Mouse (Mus musculus) forebrain, embryonic 12.5 days (tissue): ENCODE results near the gene Polrmt. TPM values are rescaled to one million over a fixed set of nuclear protein-coding genes. Genes with fewer than 3 reads are reported as not detected.

Experiments used
- ATAC-seq: fragments of 200-750 bp; cut with Nextera tagmentation; 2 replicates; pipeline ENCODE4 v1.8.0; 2017; ENCODE audit warnings: moderate TSS enrichment; ENCODE audit not compliant: low FRiP score
- H3K27ac ChIP-seq: fragments of 300-500 bp; sonication (generic); 2 replicates; pipeline ENCODE4 v1.5.1; 2016; ENCODE audit warnings: mild to moderate bottlenecking
- H3K27me3 ChIP-seq: fragments of 300-500 bp; sonication (generic); 2 replicates; pipeline ENCODE4 v1.6.1; 2016; ENCODE audit warnings: mild to moderate bottlenecking
- H3K36me3 ChIP-seq: fragments of 300-500 bp; sonication (generic); replicated peaks from 2 replicates; pipeline ENCODE4 v1.6.1; 2016; ENCODE audit warnings: mild to moderate bottlenecking
- H3K4me1 ChIP-seq: fragments of 300-500 bp; sonication (generic); 2 replicates; pipeline ENCODE4 v1.6.1; 2016
- H3K4me2 ChIP-seq: fragments of 300-500 bp; sonication (generic); 2 replicates; pipeline ENCODE4 v1.6.1; 2016; ENCODE audit warnings: mild to moderate bottlenecking, moderate library complexity
- H3K4me3 ChIP-seq: fragments of 300-500 bp; sonication (generic); replicated peaks from 2 replicates; pipeline ENCODE4 v1.5.1; 2016; ENCODE audit warnings: mild to moderate bottlenecking
- H3K9ac ChIP-seq: fragments of 300-500 bp; sonication (generic); 2 replicates; pipeline ENCODE4 v1.6.1; 2016; ENCODE audit warnings: mild to moderate bottlenecking
- H3K9me3 ChIP-seq: fragments of 300-500 bp; sonication (generic); 2 replicates; pipeline ENCODE4 v1.6.1; 2016
- WGBS: fragments of 180-500 bp; shearing (Covaris S2); methylation state at CpG from one replicate; pipeline ENCODE4 v1.1.7; 2016; 5-methylcytosine and 5-hydroxymethylcytosine counted together
- polyA plus RNA-seq: library from polyadenylated mRNA; unstranded; fragments of >200 nt; fragmentation: Nextera tagmentation; extraction: Ambion mirVana; gene quantifications from 2 replicates; pipeline ENCODE4 v1.2.1, GENCODE M21; 2016

Gene Polrmt
- polyA plus RNA-seq, 1 experiment from 2014 or later: 43.7 TPM

DNA sequence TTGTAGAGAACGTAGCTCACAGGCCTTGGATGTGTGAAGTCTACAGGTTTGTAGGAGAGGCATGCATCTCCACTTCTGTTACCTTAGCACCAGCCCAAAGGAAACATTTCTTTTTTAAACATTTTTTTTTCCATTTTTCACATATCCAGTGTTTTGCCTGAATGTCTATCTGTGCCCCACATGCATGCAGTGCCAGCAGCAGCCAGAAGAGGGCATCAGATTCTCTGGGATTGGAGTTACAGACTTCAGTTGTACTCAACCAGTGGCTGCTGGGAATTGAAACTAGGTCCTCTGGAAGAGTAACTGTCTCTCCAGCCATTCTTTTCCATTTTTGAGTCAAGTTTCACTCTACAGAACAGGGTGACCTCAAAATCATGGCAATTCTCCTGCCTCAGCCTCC lies 13.9 kb downstream of the Polrmt start:
- no peak overlapping the region for H3K9ac ChIP-seq
- no peak overlapping the region for H3K27ac ChIP-seq
- 0 out of 2 replicates have a peak, but pooled peaks cover 7% of the 10 kb centered on the region for H3K9me3 ChIP-seq
- no peak for ATAC-seq
- no peak overlapping the region for H3K4me2 ChIP-seq
- peaks cover 19% of the 10 kb centered on the region for H3K27me3 ChIP-seq
- peaks cover 42% of the 10 kb centered on the region for H3K36me3 ChIP-seq
- 100% methylated on average over 1 of the region's 1 CpGs for WGBS
- no peak overlapping the region for H3K4me3 ChIP-seq
- peaks cover 7% of the 10 kb centered on the region; the same call in 1 of the 2 replicates for H3K4me1 ChIP-seq

DNA sequence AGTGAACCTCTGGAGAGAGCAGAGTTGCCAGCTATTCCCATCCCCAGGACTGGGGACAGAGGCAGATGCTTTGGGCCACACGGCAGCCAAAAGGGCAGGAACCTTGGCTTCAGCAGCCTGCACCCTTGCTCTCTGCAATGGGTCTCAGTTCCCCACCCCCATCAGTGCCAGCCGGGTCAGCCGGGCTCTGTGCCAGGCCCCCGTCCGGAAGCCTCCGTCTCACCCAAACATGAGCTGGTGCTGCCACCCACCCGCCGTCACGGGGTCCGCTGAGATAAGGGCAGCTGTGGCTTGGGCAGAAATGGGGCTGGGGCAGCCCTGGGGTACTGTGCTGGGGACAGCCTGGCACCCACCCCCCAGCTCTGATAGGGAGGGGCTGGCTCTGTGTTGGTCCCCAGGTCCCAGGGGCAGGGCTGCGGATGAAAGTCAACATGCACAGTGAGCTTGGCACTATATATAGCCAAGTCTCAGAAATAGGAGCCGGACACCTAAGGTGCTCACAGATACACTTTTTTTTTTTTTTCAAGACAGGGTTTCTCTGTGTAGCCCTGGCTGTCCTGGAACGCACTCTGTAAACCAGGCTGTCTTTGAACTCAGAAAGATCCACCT lies 16.9 kb downstream of the Polrmt start:
- Histone ChIP-seq H3K27me3 (no peaks in the 10 kb centered on the region), H3K4me2 (no peak overlapping the region), H3K27ac (no peak overlapping the region), H3K36me3 (peaks cover 13% of the 10 kb centered on the region), H3K4me1 (no peaks in the 10 kb centered on the region), H3K4me3 (no peak overlapping the region), H3K9ac (no peak overlapping the region), H3K9me3 (0 out of 2 replicates have a peak, but pooled peaks cover 4% of the 10 kb centered on the region)
- 87% methylated on average over 13 of the region's 13 CpGs for WGBS
- no peak for ATAC-seq

DNA sequence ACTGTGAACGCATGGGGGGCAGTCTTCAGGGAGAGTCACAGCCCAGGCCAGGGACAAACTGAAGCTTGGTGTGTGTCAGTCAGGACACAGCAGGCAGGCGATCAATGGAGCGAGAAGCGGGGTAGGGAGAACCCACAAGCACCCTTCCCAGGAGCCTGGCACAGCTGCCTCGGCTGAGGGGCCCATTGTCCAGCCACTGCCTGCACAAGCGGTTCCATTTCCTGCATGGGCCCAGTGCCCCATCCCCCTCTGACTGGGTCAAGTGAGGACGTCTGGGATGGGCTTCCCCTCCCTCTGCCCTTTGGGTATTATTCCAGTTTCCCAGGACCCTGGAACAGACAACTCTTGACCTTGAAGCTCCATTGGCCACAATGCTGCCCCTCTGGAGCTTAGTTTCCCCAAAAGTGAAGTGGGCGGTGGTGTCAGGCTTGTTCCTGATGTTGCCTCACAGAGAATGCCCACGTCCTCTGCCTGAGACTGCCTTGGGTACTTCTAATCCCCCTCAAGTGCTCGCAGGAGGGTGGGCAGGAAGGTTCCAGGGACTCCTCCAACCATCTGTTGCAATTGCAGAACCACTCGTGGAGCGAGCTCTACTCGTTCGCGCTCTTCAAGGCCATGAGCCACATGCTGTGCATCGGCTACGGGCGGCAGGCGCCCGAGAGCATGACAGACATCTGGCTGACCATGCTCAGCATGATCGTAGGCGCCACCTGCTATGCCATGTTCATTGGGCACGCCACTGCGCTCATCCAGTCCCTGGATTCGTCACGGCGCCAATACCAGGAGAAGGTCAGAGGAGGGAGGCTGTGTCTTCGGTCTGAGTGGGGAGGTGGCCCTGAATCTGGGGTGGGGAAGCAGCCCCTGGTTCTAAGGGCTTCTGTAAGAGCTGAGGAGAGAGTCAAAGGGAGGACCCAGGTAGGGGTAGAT lies 17.8 kb downstream of the Polrmt start:
- no peak overlapping the region for H3K27ac ChIP-seq
- no peak overlapping the region for H3K9ac ChIP-seq
- no peak overlapping the region for H3K4me3 ChIP-seq
- no peak overlapping the region for H3K4me2 ChIP-seq
- H3K9me3 ChIP-seq: 0 out of 2 replicates have a peak, but pooled peaks cover 4% of the 10 kb centered on the region
- no peaks in the 10 kb centered on the region for H3K27me3 ChIP-seq
- no peak for ATAC-seq
- WGBS: 78% methylated on average over 28 of the region's 28 CpGs
- H3K36me3 ChIP-seq: peaks cover 6% of the 10 kb centered on the region; the same call in 1 of the 2 replicates
- no peaks in the 10 kb centered on the region for H3K4me1 ChIP-seq

DNA sequence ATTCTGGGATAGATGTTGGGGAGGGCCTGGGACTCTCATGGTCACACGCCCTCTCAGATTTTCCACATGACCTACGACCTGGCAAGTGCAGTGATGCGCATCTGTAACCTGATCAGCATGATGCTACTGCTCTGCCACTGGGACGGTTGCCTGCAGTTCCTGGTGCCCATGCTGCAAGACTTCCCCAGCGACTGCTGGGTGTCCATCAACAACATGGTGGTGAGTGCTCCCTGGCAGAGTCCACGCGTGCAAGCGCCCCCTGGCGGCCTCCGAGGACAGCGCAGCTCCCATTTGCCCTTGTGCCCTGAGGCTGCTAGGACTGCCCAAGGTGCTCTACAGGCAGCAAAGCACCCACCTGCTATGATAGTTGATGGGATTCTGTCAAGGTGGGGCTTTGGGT lies 20.3 kb downstream of the Polrmt start:
- no peaks in the 10 kb centered on the region for H3K4me1 ChIP-seq
- no peak overlapping the region for H3K9ac ChIP-seq
- peaks cover 3% of the 10 kb centered on the region; the same call in 1 of the 2 replicates for H3K27me3 ChIP-seq
- H3K4me2 ChIP-seq: no peak overlapping the region
- no peak for ATAC-seq
- H3K4me3 ChIP-seq: no peak overlapping the region
- no peaks in the 10 kb centered on the region for H3K36me3 ChIP-seq
- H3K9me3 ChIP-seq: no peaks in the 10 kb centered on the region
- no peak overlapping the region for H3K27ac ChIP-seq
- WGBS: 34% methylated on average over 11 of the region's 11 CpGs

DNA sequence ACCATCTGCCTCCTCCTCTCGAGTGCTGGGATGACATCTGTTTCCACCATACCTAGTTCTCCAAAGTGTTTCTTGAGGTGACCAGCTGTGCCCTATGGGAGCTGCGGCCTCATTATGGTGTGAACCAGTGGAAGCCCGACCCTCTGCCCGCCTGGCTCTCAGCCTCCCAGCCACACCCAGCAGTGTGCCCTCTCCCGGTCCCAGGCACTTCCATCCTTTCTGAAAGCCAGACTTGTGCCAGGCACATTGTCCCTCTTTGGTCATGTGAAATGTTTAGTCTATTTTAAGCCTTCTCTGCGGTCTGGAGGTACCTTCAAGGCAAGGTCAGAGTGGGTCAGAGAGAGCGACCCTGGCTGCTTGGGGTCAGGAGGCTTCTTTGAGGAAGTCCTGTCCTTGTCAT lies 22.7 kb downstream of the Polrmt start:
- 91% methylated on average over 7 of the region's 7 CpGs for WGBS
- no peaks in the 10 kb centered on the region for H3K36me3 ChIP-seq
- H3K4me1 ChIP-seq: no peaks in the 10 kb centered on the region
- H3K9me3 ChIP-seq: no peaks in the 10 kb centered on the region
- H3K27me3 ChIP-seq: peaks cover 25% of the 10 kb centered on the region
- no peak overlapping the region for H3K4me3 ChIP-seq
- H3K27ac ChIP-seq: no peak overlapping the region
- no peak overlapping the region for H3K9ac ChIP-seq
- ATAC-seq: no peak
- H3K4me2 ChIP-seq: no peak overlapping the region

DNA sequence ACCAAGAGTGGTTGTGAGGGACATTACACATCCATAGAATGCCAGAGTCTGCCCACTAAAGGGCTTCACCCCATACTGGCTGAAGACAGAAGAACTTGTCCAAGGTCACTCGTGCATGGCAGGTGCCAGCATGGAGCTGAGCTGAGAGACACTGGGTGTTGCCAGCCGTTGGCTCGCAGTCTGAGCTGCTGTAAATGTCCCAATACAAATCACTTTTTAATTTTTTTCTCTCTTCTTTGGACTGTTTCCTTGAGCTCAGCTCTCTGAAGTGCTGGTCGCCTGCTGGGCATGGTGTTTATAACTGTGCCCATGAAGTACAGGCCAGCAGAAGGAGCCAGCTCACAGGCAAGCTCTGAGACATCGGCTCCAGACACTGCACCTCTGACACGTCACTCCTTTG lies 23.3 kb downstream of the Polrmt start:
- H3K27ac ChIP-seq: no peak overlapping the region
- no peak overlapping the region for H3K4me3 ChIP-seq
- WGBS: 67% methylated on average over 6 of the region's 6 CpGs
- H3K4me2 ChIP-seq: no peak overlapping the region
- H3K9ac ChIP-seq: no peak overlapping the region
- H3K27me3 ChIP-seq: peaks cover 32% of the 10 kb centered on the region
- ATAC-seq: no peak
- H3K9me3 ChIP-seq: no peaks in the 10 kb centered on the region
- H3K4me1 ChIP-seq: 0 out of 2 replicates have a peak, but pooled peaks cover under 1% of the 10 kb centered on the region
- H3K36me3 ChIP-seq: no peaks in the 10 kb centered on the region

DNA sequence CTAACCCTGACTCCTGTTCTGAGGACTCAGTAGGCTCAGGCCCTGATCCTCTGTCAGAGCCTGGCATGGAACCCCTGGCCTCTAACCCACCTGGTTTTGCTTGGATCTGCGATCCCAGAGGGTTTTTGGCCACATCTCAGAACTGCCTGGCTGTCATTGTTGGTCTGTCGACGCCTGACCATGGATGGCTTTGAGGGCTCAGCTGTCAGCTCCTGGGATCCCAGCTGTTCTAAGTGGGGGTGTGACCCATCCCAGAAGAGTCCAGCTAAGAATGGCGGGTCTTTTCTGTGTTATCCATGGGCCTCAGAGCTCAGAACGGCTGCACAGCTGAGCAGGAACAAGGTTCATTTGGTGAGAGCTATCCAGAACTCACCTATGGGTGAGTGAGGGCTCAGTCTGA lies 25.3 kb downstream of the Polrmt start:
- H3K4me3 ChIP-seq: no peak overlapping the region
- peaks cover 51% of the 10 kb centered on the region for H3K27me3 ChIP-seq
- H3K9ac ChIP-seq: no peak overlapping the region
- no peaks in the 10 kb centered on the region for H3K36me3 ChIP-seq
- peaks cover 15% of the 10 kb centered on the region for H3K4me1 ChIP-seq
- 69% methylated on average over 5 of the region's 5 CpGs for WGBS
- no peak overlapping the region for H3K27ac ChIP-seq
- no peak for ATAC-seq
- H3K4me2 ChIP-seq: no peak overlapping the region
- H3K9me3 ChIP-seq: no peaks in the 10 kb centered on the region

DNA sequence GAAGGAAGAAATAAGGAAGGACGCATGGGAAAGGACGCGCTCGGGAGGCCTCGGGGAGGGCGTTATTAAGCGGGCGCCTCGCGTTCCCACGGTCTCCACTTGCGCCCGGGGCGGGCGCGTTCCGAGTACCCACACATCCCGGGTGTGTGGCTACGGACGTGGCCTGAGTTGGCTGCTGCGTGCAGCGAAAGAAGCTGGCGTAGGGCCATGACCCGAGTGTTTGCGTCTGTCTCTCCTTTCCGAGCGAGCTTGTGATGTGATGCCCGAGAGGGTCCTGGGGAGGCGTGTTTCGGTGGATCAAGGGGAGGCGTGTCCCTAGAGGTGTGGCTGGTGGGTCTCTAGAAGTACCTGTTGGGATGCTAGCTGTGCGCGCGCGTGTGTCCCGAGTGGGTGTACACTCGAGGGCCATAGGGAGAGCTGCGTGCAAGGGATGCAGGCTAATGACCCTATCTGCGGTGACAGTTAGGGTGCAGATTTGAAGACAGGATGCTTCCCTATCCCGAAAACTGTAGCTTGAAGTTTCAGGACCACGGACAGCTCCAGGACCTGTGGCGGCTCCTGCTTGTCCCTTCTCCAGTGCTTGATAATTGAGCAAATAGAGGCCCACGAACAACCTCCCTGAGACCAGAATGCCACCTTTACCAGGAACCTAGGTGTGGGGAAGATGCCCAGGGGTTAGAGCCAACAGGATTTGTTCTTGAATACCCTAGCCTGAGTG lies 28.6 kb downstream of the Polrmt start:
- Histone ChIP-seq H3K9me3 (no peaks in the 10 kb centered on the region), H3K36me3 (no peaks in the 10 kb centered on the region), H3K4me1 (peaks cover 16% of the 10 kb centered on the region), H3K9ac (no peak overlapping the region), H3K27ac (no peak overlapping the region), H3K4me2 (peak overlapping the region; percentile 93), H3K27me3 (peaks cover 75% of the 10 kb centered on the region), H3K4me3 (peak overlapping the region; percentile 63)
- 2% methylated on average over 43 of the region's 43 CpGs for WGBS
- no peak for ATAC-seq

DNA sequence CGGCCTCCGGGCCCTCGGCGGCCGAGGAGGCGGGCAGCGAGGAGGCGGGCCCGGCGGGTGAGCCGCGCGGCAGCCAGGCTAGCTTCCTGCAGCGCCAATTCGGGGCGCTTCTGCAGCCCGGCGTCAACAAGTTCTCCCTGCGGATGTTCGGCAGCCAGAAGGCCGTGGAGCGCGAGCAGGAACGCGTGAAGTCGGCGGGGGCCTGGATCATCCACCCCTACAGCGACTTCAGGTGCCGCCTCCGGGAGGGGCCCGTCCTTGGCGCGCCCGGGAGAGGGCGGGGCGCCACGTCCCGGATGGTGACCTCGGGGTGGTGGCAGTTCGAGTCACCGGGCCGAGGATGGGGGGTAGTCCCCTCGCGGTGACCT lies 29.4 kb downstream of the Polrmt start:
- H3K9ac ChIP-seq: peak overlapping the region; percentile 68
- WGBS: 1% methylated on average over 41 of the region's 44 CpGs
- no peak overlapping the region for H3K27ac ChIP-seq
- peaks cover 6% of the 10 kb centered on the region; the same call in 1 of the 2 replicates for H3K36me3 ChIP-seq
- peak overlapping the region; percentile 63 for H3K4me3 ChIP-seq
- peak overlapping the region; percentile 93 for H3K4me2 ChIP-seq
- peaks cover 71% of the 10 kb centered on the region for H3K27me3 ChIP-seq
- H3K4me1 ChIP-seq: peaks cover 16% of the 10 kb centered on the region
- ATAC-seq: peak; percentile 37
- H3K9me3 ChIP-seq: no peaks in the 10 kb centered on the region

DNA sequence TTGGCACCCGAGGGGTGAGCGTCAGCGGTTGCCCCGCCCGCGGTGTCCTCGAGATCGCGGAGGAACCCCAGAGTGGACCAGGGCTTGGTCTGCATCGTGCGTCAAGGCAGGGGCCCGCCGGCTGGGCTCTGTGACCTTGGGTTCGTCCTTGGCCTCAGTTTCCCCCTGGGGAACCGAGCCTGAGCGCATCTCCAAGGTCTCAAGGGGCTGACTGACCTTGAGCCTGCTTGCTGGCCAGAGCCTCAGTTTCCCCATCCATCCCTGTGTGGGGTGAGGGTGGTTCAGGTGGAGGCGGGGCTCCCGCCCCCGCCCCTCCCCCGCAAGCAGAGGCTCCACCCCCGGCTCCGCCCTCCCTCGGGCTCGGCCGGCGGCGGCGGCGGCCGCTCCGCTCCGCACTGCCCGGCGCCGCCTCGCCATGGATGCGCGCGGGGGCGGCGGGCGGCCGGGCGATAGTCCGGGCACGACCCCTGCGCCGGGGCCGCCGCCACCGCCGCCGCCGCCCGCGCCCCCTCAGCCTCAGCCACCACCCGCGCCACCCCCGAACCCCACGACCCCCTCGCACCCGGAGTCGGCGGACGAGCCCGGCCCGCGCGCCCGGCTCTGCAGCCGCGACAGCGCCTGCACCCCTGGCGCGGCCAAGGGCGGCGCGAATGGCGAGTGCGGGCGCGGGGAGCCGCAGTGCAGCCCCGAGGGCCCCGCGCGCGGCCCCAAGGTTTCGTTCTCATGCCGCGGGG lies 30.0 kb downstream of the Polrmt start, which contains the start of gene Hcn2:
Gene Hcn2 (plus strand): TSS at position 381 of the 734 bp plus-strand sequence.
- H3K27ac ChIP-seq: no peak within 1 kb of the TSS
- WGBS: 2% methylated on average over 37 of the region's 91 CpGs
- H3K4me1 ChIP-seq: peaks cover 16% of the 10 kb centered on the region
- peak within 1 kb of the TSS; percentile 93 for H3K4me2 ChIP-seq
- H3K27me3 ChIP-seq: peaks cover 71% of the 10 kb centered on the region
- peak; percentile 73 for ATAC-seq
- peak within 1 kb of the TSS; percentile 63 for H3K4me3 ChIP-seq
- H3K9me3 ChIP-seq: no peaks in the 10 kb centered on the region
- peaks cover 12% of the 10 kb centered on the region for H3K36me3 ChIP-seq
- H3K9ac ChIP-seq: peak within 1 kb of the TSS; percentile 68

DNA sequence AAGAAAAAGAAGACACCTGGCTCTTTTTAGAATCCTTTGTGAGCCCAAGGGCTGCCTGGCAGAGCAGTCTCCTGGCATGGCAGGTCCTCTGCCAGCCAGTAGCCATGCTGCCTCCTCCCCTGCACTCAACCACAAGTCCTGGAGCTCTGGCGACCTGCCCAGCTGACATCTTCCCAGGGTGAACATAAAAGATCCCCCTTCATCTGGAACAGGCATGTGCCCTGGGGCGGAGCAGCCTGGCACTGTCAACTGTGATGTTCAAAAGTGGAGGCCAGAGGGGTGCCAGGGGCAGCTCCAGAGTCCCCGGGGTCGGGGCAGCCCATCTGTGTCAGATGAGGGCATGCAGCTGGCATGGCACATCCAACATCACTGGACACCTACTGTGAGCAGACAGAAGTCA lies 31.4 kb downstream of the Polrmt start:
- H3K9me3 ChIP-seq: no peaks in the 10 kb centered on the region
- H3K36me3 ChIP-seq: peaks cover 26% of the 10 kb centered on the region
- H3K4me2 ChIP-seq: no peak overlapping the region
- H3K9ac ChIP-seq: no peak overlapping the region
- peaks cover 62% of the 10 kb centered on the region for H3K27me3 ChIP-seq
- WGBS: 72% methylated on average over 4 of the region's 4 CpGs
- ATAC-seq: no peak
- H3K4me1 ChIP-seq: peaks cover 16% of the 10 kb centered on the region
- no peak overlapping the region for H3K4me3 ChIP-seq
- H3K27ac ChIP-seq: no peak overlapping the region
